Mouse (Mus musculus) gastrocnemius, adult 2 months (tissue): ENCODE data around the gene Mink1. TPM values are rescaled to one million over a fixed set of nuclear protein-coding genes. Genes with fewer than 3 reads are reported as not detected.

Experiments used
- DNase-seq: peaks from one replicate; pipeline ENCODE4 v3.0.0; 2022
- H3K27ac ChIP-seq: fragments of 200-600 bp; 2 replicates; pipeline ENCODE4 v1.8.1; 2022; ENCODE audit warnings: mild to moderate bottlenecking
- H3K4me3 ChIP-seq: fragments of 200-600 bp; 2 replicates; pipeline ENCODE4 v1.8.1; 2022; ENCODE audit warnings: mild to moderate bottlenecking, moderate library complexity
- CTCF ChIP-seq: fragments of 200-600 bp; IDR thresholded peaks from 2 replicates; pipeline ENCODE4 v1.8.1; 2022; ENCODE audit warnings: antibody characterized with exemption, mild to moderate bottlenecking, moderate library complexity
- intact Hi-C: fragments of 180-260 bp; cut with DNase I; formaldehyde crosslinking; loops from one replicate; pipeline ENCODE4 v1.15.1; 2025
- total RNA-seq, 2 experiments: library from RNA; stranded (reverse); gene quantifications; 2 replicates each; pipeline ENCODE4 v1.2.3; 2021

The Mink1 gene
- total RNA-seq, 2 experiments from 2014 or later = 33.7 to 34.7 TPM

DNA sequence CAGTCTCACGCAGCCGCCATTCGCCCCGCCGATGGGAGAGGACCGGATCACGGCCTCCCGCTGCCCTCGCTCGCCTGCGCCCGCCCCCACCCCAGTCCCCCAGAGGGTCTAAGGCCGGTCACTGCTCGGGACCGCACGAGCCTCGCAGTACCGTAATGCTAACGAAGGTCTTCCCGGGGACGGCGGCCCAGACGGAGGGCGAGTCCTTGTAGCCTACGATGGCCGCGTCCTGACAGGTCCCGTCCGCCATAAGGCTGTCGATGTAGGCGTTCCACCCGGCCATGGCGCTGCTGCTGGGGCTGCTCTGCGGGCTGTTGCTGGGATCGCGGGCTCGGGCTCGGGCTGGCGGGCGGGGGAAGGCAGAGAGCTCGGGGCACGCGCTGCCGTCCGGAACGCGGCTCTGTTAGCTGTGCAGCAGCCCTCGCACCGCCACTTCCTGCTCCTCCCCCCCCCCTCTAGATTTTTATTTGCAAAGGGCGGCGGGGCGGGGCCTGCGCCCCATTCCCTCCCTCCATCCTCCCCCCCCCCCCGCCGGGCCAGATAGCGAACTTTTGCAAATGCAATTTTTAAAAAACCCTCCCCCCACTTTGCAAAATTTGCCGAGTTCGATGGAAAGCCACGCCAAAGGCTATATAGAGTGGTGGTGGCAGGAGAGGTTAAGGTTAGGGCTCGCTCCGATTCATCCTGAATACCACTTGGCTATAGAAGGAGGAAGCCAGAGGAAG lies 91.7 kb downstream of the Mink1 start, which contains the start of gene Pfn1:
TSS of gene Pfn1 (minus strand) at position 447 of the 725 bp plus-strand sequence.
- Histone ChIP-seq H3K27ac (peak within 1 kb of the TSS; percentile 92), H3K4me3 (peak within 1 kb of the TSS; percentile 94)
- peak; percentile 88 for DNase-seq
- intact Hi-C loops = loop anchor here (1.0 to 2.0 kb wide), 3 partner anchors 14 to 46 kb away; partner anchors contain the start of genes Camta2, Inca1, Kif1c and Spag7
- TF ChIP-seq CTCF = no peak

DNA sequence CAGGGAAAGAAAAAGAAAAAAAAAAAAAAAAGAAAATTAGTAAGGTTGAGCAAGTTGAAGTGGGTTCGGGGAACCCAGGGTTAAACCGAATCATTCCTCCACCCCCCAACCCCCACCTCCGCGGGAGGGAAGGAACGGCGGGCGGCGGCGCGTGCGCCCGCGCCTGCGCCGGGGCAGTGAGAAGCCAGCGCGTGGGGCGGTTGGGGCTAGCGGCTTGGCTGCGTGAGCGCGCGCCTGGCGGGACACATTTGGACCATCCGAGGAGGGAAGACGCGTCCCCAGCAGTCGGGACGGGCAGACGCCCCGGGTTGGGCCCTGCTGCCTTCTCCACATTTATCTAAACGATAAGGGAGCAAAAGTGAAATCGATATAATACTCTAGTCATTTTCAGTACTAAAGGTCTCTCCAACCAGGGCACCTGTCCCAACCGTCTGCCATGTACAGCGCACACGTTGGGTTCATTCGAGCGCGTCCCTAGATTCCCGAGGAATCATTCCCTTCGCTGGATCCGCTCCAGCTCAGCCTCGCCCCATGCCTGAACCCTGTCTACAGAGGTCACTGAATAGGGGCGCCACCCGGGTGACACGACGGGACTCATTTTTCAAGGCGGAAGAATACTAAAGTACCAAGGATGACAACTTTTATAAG lies 92.4 kb downstream of the Mink1 start:
- peak overlapping the region; percentile 94 for H3K4me3 ChIP-seq
- TF ChIP-seq CTCF = no peak
- peak overlapping the region; percentile 92 for H3K27ac ChIP-seq
- intact Hi-C loops = loop anchor here (1.0 to 2.0 kb wide), 3 partner anchors 14 to 46 kb away; partner anchors contain the start of genes Camta2, Inca1, Kif1c and Spag7
- DNase-seq = peak; percentile 93

- intact Hi-C loops = loop anchor here (2.0 kb wide), 2 partner anchors 13 to 45 kb away; partner anchors contain the start of genes Inca1, Kif1c and Spag7
- DNase-seq = peak; percentile 85
- Histone ChIP-seq H3K27ac (peak overlapping the region; percentile 92), H3K4me3 (peak overlapping the region; percentile 94)
- no peak for TF ChIP-seq CTCF
Observed at GRCm38 (mm10) chr11:70655571-70656455, 93.1 kb downstream of the Mink1 start.

DNA sequence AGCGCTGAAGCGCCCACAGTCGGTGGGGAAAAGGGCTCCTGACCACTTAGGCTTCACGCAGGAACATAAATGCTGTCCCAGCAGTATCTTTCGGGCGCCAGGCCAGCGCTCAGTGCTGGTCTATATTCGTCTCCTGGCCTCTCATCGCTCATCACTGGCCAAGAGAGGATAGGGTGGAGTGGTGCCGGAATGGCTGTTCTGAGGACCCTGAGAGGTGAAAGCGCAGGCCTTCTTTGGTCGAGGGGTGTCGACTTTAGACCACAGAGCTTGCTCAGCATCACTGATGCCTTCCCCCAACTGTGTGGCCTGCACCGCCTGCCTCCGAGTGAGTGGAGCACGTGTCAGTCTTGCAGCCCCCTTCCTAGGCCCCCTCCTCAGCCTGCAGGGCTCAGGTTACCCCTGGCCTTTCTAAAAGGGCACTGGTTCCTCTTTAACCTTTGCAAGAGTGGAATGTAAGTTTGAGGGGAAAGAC lies 93.8 kb downstream of the Mink1 start:
- intact Hi-C loops = no loop called here
- peak overlapping the region; percentile 92 for H3K27ac ChIP-seq
- peak; percentile 95 for DNase-seq
- TF ChIP-seq CTCF = no peak
- peak overlapping the region; percentile 94 for H3K4me3 ChIP-seq

GRCm38 (mm10) chr11:70656964-70657363 lies 94.3 kb downstream of the Mink1 start, which contains the start of gene Eno3:
TSS of gene Eno3 (plus strand) at chr11:70657202.
- Histone ChIP-seq H3K4me3 (peak within 1 kb of the TSS; percentile 94), H3K27ac (peak within 1 kb of the TSS; percentile 92)
- intact Hi-C loops = no loop called here
- DNase-seq = peak; percentile 92
- no peak for TF ChIP-seq CTCF

GRCm38 (mm10) chr11:70657573-70657972 lies 94.9 kb downstream of the Mink1 start:
- H3K27ac ChIP-seq = peak overlapping the region; percentile 92
- DNase-seq = peak; percentile 58
- H3K4me3 ChIP-seq = peak overlapping the region; percentile 94
- no peak for TF ChIP-seq CTCF
- intact Hi-C loops = no loop called here

DNA sequence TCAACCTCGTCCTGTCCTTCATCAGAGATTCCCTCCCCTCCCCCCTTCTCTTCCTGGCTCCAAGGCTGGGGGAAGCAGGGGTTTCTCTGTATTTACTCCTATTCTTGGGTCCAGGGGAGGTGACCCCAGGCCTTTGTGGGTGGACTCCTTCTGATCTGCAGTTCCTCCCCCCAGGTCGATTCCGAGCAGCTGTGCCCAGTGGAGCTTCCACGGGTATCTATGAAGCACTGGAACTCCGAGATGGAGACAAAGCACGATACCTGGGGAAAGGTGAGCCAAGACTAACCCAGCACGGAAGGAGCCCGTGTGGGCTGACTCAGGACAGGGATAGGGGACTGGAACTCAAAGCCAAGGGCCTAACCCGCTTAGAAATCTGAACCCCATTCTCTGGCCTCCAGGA lies 95.3 kb downstream of the Mink1 start:
- peak; percentile 32 for DNase-seq
- TF ChIP-seq CTCF = no peak
- Histone ChIP-seq H3K27ac (peak overlapping the region; percentile 92), H3K4me3 (peak overlapping the region; percentile 94)
- intact Hi-C loops = no loop called here

GRCm38 (mm10) chr11:70658521-70658920 lies 95.8 kb downstream of the Mink1 start:
- Histone ChIP-seq H3K27ac (peak overlapping the region; percentile 92), H3K4me3 (peak overlapping the region; percentile 94)
- intact Hi-C loops = no loop called here
- no peak for TF ChIP-seq CTCF
- DNase-seq = no peak

DNA sequence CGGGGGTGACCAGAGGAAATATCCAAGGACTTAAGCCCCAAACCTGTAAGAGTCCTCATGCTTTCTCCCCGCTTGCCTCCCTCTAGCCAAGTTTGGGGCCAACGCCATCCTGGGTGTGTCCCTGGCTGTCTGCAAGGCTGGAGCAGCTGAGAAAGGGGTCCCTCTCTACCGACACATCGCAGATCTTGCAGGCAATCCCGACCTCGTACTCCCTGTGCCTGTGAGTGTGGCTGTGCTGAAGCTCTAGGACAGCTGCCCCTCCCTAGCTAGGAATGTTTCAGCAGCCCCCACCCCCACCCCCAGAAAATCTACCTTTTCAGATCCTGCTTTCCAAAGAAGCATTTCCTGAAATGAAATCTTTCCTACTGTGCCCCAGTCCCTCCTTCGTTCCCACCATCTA lies 96.3 kb downstream of the Mink1 start:
- no peak for TF ChIP-seq CTCF
- peak; percentile 60 for DNase-seq
- intact Hi-C loops = no loop called here
- Histone ChIP-seq H3K4me3 (peak overlapping the region; percentile 94), H3K27ac (peak overlapping the region; percentile 92)

DNA sequence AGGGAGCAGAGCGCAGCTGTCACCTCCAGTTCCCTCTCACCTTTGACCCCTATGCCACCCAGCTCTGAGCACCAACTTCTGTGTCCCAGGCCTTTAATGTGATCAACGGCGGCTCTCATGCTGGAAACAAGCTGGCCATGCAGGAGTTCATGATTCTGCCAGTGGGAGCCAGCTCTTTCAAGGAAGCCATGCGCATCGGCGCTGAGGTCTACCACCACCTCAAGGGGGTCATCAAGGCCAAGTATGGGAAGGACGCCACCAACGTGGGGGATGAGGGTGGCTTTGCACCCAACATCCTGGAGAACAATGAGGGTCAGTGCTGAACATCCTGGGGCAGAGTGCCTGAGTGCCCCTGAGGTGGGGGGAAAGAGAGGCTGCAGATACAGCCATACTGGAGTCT lies 97.9 kb downstream of the Mink1 start:
- H3K4me3 ChIP-seq = peak overlapping the region; percentile 94
- no peak for DNase-seq
- intact Hi-C loops = no loop called here
- TF ChIP-seq CTCF = no peak
- H3K27ac ChIP-seq = peak overlapping the region; percentile 92

GRCm38 (mm10) chr11:70663101-70663500 lies 100.4 kb downstream of the Mink1 start:
- peak; percentile 55 for DNase-seq
- Histone ChIP-seq H3K4me3 (0 out of 2 replicates have a peak overlapping the region, but pooled peaks have one; percentile 1), H3K27ac (peak overlapping the region; percentile 92)
- TF ChIP-seq CTCF = no peak
- intact Hi-C loops = no loop called here

DNA sequence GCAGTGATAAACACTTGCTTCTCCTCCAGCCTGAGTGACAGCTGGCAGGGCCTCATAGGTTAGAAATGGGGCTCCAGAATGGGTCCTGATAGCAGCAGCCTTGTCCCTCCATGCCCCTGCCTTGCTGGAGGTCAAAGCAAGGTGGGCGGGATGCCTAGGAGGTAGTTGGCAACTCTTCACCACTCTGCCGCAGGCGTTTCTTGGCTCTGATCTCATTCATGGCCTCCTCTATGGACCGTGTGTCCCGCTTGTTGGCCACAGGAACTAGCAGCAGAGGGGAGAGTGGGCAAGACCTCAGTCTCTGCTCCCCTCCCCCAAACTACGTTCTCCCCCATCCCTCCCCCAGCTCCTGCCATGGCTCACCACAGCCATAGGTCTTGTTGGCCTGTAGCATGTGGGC lies 101.3 kb downstream of the Mink1 start:
- no peak for TF ChIP-seq CTCF
- H3K4me3 ChIP-seq = no peak overlapping the region
- intact Hi-C loops = no loop called here
- peak overlapping the region; percentile 70 for H3K27ac ChIP-seq
- peak; percentile 83 for DNase-seq

Other genes with a start within 250 kb of the Mink1 start
- not detected for gene Alox12e, start 240.3 kb upstream of the Mink1 start, total RNA-seq
- under 1 TPM in 1 of 2 experiments, not detected in 1; 0.17 TPM for gene Alox15, start 210.8 kb upstream of the Mink1 start, total RNA-seq
- gene Pelp1, start 152.8 kb upstream of the Mink1 start, total RNA-seq = 10 to 100 TPM; 18.5 to 18.7 TPM
- gene Arrb2, start 130.2 kb upstream of the Mink1 start, total RNA-seq = 1 to 10 TPM; 8.3 to 8.4 TPM
- 1 to 10 TPM; 4.9 to 6.4 TPM for gene Med11, start 111.0 kb upstream of the Mink1 start, total RNA-seq
- under 1 TPM in 1 of 2 experiments, not detected in 1; 0.75 TPM for gene Zmynd15, start 103.4 kb upstream of the Mink1 start, total RNA-seq
- 1 to 10 TPM; 1.2 to 1.4 TPM for gene Cxcl16, start 102.9 kb upstream of the Mink1 start, total RNA-seq
- not detected for gene Tm4sf5, start 57.6 kb upstream of the Mink1 start, total RNA-seq
- gene Vmo1, start 48.3 kb upstream of the Mink1 start, total RNA-seq = not detected
- not detected for gene Gltpd2, start 43.7 kb upstream of the Mink1 start, total RNA-seq
- gene Psmb6, start 37.5 kb upstream of the Mink1 start, total RNA-seq = 100 to 1,000 TPM; 229 to 241 TPM
- gene Gm40193, start 29.9 kb upstream of the Mink1 start, total RNA-seq = not detected
- gene Pld2, start 22.8 kb upstream of the Mink1 start, total RNA-seq = 10 to 100 TPM; 15.8 to 18.2 TPM
- not detected for gene 4930544D05Rik, start 53.0 kb downstream of the Mink1 start, total RNA-seq
- gene Chrne, start 56.3 kb downstream of the Mink1 start, total RNA-seq = 10 to 100 TPM; 11.0 to 18.4 TPM
- gene Gp1ba, start 76.2 kb downstream of the Mink1 start, total RNA-seq = not detected
- 10 to 100 TPM; 35.0 to 38.4 TPM for gene Rnf167, start 84.4 kb downstream of the Mink1 start, total RNA-seq
- gene Slc25a11, start 84.6 kb downstream of the Mink1 start, total RNA-seq = 100 to 1,000 TPM; 264 to 408 TPM
- gene Pfn1, start 91.8 kb downstream of the Mink1 start, total RNA-seq = 100 to 1,000 TPM; 252 to 257 TPM
- 1,000 to 10,000 TPM; 7,153 to 7,488 TPM for gene Eno3, start 94.3 kb downstream of the Mink1 start, total RNA-seq
- gene Spag7, start 106.5 kb downstream of the Mink1 start, total RNA-seq = 10 to 100 TPM; 86.3 to 86.4 TPM
- gene Camta2, start 125.2 kb downstream of the Mink1 start, total RNA-seq = 10 to 100 TPM; 39.6 to 44.9 TPM
- gene Inca1, start 137.3 kb downstream of the Mink1 start, total RNA-seq = 1 to 10 TPM; 3.8 to 5.7 TPM
- 100 to 1,000 TPM; 579 to 631 TPM for gene Kif1c, start 137.7 kb downstream of the Mink1 start, total RNA-seq
- gene Zfp3, start 201.3 kb downstream of the Mink1 start, total RNA-seq = 10 to 100 TPM; 10.7 to 10.8 TPM
- not detected for gene Scimp, start 249.7 kb downstream of the Mink1 start, total RNA-seq